Mouse (Mus musculus): ENCODE measurements around the gene Olfr652. TPM values are rescaled to one million over a fixed set of nuclear protein-coding genes. Genes with fewer than 3 reads are reported as not detected.

Gene Olfr652
- not detected in 2 replicates for polyA plus RNA-seq (2012; rRNA removed)

DNA sequence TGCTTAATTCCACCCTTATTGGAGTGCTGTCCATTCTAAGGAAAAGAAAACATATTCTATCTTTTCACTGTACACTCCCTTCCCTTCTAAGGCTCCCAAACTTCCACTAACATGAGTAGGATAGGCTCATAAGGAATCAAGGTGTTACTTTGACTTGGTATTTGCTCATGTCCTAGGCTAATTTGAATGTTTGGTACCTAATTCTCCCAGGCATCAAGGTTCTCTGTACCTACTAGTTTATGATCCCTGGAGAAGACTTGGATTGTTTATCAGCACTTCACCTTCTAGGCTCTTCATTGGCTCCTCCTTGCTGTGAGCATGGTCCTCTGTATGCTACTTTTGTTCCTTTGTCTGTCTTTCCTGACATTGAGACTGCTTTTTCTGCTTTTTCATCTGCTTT, at the start of gene Olfr652:
Olfr652 (plus strand) TSS at position 301 of the 400 bp plus-strand sequence.
- no peak for DNase-seq (ENCODE audit: low spot score)

DNA sequence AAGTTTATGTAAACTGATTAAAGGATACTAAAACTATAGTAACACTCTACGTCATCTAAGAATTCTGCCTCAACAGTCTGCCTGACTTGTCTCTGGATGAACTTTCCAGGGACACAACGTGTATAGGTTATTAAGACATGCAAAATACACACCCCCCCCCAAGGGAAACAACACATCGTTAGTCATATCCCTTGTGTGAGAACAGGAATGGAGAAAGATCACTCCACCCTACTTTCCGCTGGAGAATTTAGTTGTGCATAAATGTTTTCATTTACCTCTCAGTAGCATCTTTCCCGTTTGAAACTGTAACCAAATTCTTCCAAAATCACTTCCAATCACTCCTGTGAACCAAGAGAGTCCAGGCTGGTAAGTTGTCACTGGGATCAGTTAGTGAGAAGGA, 10.9 kb upstream of the Olfr652 start, which contains the start of gene Olfr651:
Olfr651 (plus strand) TSS at position 301 of the 400 bp plus-strand sequence.
- DNase-seq (ENCODE audit: low spot score) = no peak

GRCm38 (mm10) chr7:104552700-104553099, 8.0 kb upstream of the Olfr652 start:
- no peak for DNase-seq (ENCODE audit: low spot score)

GRCm38 (mm10) chr7:104577014-104577413, 16.3 kb downstream of the Olfr652 start, which contains the start of gene Olfr653:
TSS of gene Olfr653 (plus strand) at chr7:104577314.
- no peak for DNase-seq (ENCODE audit: low spot score)

- DNase-seq (ENCODE audit: low spot score) = no peak
Measured at GRCm38 (mm10) chr7:104580846-104581245, 20.1 kb downstream of the Olfr652 start.

GRCm38 (mm10) chr7:104581429-104581828, 20.7 kb downstream of the Olfr652 start:
- no peak for DNase-seq (ENCODE audit: low spot score)

GRCm38 (mm10) chr7:104586725-104587124, 26.0 kb downstream of the Olfr652 start, which contains the start of gene Olfr654:
TSS of gene Olfr654 (plus strand) at chr7:104587025.
- DNase-seq (ENCODE audit: low spot score) = no peak

DNA sequence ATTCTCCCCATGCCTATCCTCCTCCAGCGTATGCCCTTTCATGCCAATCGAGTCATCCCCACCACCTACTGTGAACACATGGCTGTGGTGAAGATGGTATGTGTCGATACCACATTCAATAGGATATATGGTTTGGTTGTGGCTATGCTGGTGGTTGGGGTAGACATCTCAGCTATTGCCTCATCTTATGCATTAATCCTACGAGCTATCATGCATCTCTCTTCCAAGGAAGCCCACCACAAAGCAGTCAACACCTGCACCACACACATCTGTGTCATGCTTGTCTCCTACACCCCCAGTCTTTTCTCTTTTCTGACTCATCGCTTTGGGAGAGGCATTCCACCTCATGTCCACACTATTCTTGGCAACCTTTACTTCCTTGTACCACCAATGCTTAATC, 27.6 kb downstream of the Olfr652 start:
- DNase-seq (ENCODE audit: low spot score) = no peak

GRCm38 (mm10) chr7:104601679-104602078, 41.0 kb downstream of the Olfr652 start, which contains the start of gene Olfr655:
TSS of gene Olfr655 (minus strand) at chr7:104601779.
- no peak for DNase-seq (ENCODE audit: low spot score)

DNA sequence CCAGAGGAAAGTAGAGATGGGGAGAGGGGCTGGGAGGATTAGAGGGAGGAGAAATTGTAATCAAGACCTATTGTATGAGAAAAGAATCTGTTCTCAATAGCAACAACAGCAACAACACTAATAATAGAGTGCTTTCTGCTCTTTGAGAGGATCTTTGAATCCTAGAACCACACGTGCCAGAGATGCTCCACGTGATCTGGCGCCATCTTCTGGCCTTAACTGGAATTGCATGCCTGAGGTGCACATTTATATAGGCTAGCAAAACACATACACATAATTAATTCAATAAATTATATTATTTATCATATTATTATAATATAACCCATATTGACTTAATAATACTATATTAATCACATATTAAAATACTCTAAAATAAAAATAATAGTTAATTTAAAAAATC, 42.5 kb downstream of the Olfr652 start:
- DNase-seq (ENCODE audit: low spot score) = no peak

- no peak for DNase-seq (ENCODE audit: low spot score)
Measured at GRCm38 (mm10) chr7:104604727-104605126, 44.0 kb downstream of the Olfr652 start.

DNA sequence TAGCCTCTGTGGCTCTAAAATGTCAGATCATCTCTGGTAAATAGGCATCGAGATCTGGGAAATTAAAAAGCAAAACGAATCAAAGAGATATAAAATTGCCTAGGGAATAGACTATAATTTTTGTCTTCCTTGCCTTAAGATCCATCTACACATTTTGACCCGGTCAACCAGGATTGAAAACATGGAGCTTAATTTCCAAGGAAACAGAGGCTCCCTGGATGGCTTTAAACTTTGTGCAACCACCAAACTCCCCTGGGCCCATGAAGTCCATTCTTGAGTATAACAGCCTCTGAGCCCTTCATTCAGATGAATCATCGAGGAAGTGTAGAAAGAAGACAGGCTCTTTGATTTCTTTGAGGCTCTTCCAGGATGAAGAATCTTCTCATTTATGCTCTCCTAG, 53.0 kb downstream of the Olfr652 start, which contains the start of gene Olfr656:
Olfr656 (plus strand) TSS at position 301 of the 400 bp plus-strand sequence.
- no peak for DNase-seq (ENCODE audit: low spot score)

Other genes starting within 250 kb of the Olfr652 start
- 20.1 and 25.7 TPM in 2 replicates for gene Trim12a, start 245.4 kb upstream of the Olfr652 start, polyA plus RNA-seq (2012; rRNA removed)
- gene Trim34b, start 231.4 kb upstream of the Olfr652 start, polyA plus RNA-seq (2012; rRNA removed) = 0.37 and 0.48 TPM in 2 replicates
- gene Trim12c, start 207.5 kb upstream of the Olfr652 start, polyA plus RNA-seq (2012; rRNA removed) = 11.9 and 14.2 TPM in 2 replicates
- 0.29 and 0.32 TPM in 2 replicates for gene Trim30b, start 191.0 kb upstream of the Olfr652 start, polyA plus RNA-seq (2012; rRNA removed)
- gene Trim30c, start 160.1 kb upstream of the Olfr652 start, polyA plus RNA-seq (2012; rRNA removed) = 0.29 and 0.34 TPM in 2 replicates
- gene Trim30a, start 95.7 kb upstream of the Olfr652 start, polyA plus RNA-seq (2012; rRNA removed) = 11.3 and 12.1 TPM in 2 replicates
- gene Trim30d, start 53.1 kb upstream of the Olfr652 start, polyA plus RNA-seq (2012; rRNA removed) = 7.9 and 8.7 TPM in 2 replicates
- gene Olfr651, start 10.8 kb upstream of the Olfr652 start, polyA plus RNA-seq (2012; rRNA removed) = not detected in 2 replicates
- not detected in 2 replicates for gene Olfr653, start 16.4 kb downstream of the Olfr652 start, polyA plus RNA-seq (2012; rRNA removed)
- not detected in 2 replicates for gene Olfr654, start 26.1 kb downstream of the Olfr652 start, polyA plus RNA-seq (2012; rRNA removed)
- gene Olfr655, start 40.9 kb downstream of the Olfr652 start, polyA plus RNA-seq (2012; rRNA removed) = not detected in 2 replicates
- gene Olfr656, start 53.1 kb downstream of the Olfr652 start, polyA plus RNA-seq (2012; rRNA removed) = not detected in 2 replicates
- gene Olfr657, start 63.9 kb downstream of the Olfr652 start, polyA plus RNA-seq (2012; rRNA removed) = not detected in 2 replicates
- gene Olfr658, start 86.4 kb downstream of the Olfr652 start, polyA plus RNA-seq (2012; rRNA removed) = not detected in 2 replicates
- not detected in 2 replicates for gene Olfr659, start 105.9 kb downstream of the Olfr652 start, polyA plus RNA-seq (2012; rRNA removed)
- not detected in 2 replicates for gene Olfr661, start 125.6 kb downstream of the Olfr652 start, polyA plus RNA-seq (2012; rRNA removed)
- not detected in 2 replicates for gene Usp17le, start 216.6 kb downstream of the Olfr652 start, polyA plus RNA-seq (2012; rRNA removed)

Data from urinary bladder, adult 2 months (tissue).